Mouse (Mus musculus): ENCODE results near the gene Actn4.

The Actn4 gene

GRCm38 (mm10) chr7:28925317-28925716 lies 36.8 kb downstream of the Actn4 start:
- no peak for DNase-seq (ENCODE audit: low read depth, low spot score)

- no peak for DNase-seq (ENCODE audit: low read depth, low spot score)
Measured at GRCm38 (mm10) chr7:28924802-28925201, 37.3 kb downstream of the Actn4 start.

DNA sequence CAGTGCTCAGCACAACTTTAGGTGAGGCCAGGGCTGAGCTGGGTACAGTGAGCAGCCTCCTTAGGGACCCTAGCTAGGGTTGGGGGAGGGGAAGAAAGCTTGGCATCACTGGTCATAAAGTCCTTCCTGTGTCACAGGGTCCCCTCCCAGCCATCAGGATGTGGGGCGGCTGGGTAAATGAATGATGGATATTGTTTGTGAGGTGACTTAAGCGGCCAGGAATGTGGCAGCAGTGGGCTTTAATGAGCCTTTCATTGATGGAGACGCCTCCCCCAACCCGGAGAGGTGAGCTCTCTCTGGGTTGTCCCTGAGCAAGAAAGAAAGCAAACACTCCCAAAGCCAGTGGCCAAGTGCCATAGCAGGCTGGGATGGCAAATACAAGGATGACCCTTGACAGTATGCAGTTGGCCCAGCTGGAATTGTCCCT lies 38.3 kb downstream of the Actn4 start:
- no peak for DNase-seq (ENCODE audit: low read depth, low spot score)

DNA sequence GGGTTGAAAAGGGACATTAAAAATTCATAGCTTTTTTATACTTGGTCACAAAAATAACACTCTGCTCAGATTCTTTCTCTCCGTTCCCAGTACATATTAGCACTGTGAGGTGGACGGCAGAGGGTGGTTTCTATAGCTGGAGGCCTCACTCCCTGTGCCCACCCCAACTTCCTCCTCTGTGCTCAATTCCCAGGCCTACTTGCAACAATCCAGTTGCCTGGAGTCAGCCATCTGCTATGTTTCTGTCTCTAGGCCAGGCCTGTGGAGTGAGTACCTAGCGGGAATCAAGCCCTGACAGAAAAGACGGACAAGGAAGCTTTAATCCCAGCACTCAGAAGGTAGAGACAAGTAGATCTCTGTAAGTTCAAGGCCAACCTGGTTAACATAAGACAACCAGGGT lies 39.5 kb downstream of the Actn4 start:
- peak; percentile 90 for DNase-seq (ENCODE audit: low read depth, low spot score)

GRCm38 (mm10) chr7:28921722-28922465 lies 40.2 kb downstream of the Actn4 start:
- DNase-seq (ENCODE audit: low read depth, low spot score), result peak; percentile 71

DNA sequence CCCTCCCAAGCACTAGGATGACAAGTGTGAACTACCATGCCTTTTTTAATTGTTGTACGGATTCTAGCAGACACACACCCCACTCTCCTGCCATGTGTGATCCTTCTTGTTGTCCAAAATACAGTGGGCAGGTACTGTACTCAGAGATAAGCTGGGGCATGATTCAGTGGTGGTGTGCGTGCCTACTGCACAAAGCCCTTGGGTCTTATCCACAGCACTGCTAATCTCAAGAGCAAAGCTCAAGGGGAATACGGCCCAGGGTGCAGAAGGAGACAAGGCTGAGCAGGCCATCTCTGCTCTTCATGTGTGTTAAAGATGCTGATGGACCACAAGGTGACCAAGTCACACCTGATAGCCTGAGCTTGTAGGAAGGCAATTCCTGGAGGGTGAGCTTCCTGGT lies 41.0 kb downstream of the Actn4 start:
- DNase-seq (ENCODE audit: low read depth, low spot score), result no peak

- DNase-seq (ENCODE audit: low read depth, low spot score), result peak; percentile 68
Measured at GRCm38 (mm10) chr7:28919815-28920214, 42.3 kb downstream of the Actn4 start.

- peak; percentile 68 for DNase-seq (ENCODE audit: low read depth, low spot score)
Measured at GRCm38 (mm10) chr7:28918540-28918939, 43.6 kb downstream of the Actn4 start.

DNA sequence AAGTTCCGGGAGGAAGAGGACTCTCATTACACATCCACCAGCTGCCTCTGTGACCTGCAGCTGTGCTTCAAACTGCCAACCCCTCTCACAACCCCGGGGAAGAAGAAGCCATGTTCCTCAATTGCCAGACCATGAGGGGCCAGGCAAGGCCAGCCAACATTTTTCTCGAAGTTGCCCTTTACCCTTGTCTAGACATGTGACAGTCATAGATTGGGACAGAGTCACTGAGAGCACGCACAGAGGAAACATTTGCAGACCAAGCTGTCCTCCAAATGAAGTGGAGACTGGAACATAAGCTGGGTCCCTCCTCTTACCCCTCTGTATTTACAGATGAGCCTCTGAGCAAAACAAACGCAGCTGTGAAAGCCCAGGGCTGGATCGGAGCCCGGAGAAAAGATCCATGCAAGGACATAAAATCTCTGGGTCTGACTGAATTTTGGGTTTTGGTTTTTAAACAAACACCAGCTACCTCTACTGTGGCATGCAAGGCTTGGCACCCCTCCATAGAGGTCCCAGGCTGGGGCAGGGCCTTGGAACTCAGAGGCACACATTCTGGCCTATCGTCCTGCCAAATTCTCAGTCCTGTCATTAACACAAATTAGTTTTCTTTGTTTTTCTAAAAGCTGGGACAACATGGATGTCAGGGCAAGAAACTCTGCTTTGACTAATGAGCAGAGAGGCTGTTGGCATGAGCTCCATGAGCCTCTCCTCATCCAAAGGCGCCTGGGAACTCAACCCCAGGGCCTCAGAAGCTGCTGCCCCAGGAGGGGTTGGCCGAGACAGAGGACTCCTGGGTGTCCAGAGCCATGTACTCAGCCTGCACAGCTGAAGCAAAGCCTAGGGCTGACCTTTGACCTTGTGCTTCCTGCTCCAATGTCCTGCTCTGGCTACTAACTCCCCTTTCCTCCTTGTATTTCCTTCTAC lies 44.4 kb downstream of the Actn4 start:
- peak; percentile 78 for DNase-seq (ENCODE audit: low read depth, low spot score)

DNA sequence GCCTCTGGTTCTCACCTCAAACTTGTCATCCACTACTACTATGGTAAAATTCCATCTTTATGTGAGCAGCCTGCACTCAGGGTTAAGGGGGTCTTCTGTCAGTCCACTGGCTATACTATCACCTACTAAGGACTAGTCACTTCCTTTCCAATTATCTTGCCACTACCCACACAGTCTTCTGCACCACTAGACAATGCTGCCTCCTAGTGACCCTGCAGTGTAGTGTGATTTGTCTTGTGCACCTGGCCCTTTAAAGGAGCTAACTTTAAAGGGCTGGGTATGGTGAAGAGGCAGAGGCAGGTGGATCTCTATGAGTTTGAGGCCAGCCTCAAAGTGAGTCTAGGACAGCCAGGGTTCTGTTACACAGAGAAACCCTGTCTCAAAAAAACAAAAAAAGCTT lies 45.6 kb downstream of the Actn4 start:
- DNase-seq (ENCODE audit: low read depth, low spot score), result no peak

DNA sequence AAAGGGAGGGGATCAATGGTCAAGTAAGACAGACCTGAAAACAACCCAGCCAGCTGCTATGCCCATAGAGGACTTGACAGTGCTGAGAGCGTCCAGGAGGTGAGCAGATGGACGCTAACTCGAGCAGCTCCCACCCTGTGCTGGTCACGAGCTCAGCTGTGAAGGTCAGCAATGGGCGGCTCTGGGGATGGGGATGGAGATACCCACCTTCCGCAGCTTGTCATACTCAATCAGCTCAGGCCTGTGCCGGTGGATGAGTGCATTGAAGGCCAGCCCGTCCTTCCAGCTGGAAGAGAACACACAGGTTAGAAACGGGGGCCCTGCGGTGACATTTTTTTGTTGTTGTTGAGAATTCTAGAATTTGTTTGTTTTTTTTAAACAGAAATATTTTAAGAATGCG lies 49.0 kb downstream of the Actn4 start:
- no peak for DNase-seq (ENCODE audit: low read depth, low spot score)

DNA sequence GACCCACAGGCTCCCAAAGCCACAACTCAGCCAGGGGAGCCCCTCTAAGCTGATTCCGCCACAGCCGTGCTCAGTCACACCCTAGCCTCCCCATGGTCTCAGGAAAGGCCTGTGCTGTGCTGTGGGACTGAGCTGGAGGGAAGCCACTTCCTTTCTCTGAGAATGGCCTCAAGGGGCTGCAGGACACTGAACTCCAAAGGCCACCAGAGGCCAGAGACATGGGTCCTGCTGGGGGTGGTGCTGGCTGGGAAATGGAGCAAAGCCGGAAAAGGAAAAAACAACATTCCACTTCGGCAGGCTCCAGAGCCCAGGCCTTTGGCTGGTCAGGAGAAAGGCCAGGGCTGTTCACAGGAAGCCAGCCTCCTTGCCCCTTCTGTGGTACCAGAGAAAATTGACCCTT lies 50.5 kb downstream of the Actn4 start:
- no peak for DNase-seq (ENCODE audit: low read depth, low spot score)

DNA sequence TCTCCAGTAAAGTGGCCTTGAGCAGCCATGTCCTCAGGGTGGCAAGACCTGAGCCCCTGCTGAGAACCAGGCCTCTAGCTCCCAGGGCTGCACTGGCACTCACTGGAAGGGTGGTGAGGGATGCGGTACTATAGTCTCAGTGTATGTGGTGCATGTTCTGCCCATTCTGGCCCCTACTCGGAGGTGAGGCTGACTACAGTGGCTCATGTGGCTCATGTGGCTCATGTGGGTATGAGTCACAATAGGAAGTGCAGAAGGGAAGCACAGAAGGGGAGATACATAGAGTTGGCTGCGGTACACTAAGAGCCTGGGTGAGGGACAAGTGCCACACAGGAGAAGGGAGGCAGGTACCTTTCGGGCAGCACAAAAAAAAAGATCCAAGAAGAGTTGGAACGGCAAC lies 54.9 kb downstream of the Actn4 start:
- DNase-seq (ENCODE audit: low read depth, low spot score), result peak; percentile 84

DNA sequence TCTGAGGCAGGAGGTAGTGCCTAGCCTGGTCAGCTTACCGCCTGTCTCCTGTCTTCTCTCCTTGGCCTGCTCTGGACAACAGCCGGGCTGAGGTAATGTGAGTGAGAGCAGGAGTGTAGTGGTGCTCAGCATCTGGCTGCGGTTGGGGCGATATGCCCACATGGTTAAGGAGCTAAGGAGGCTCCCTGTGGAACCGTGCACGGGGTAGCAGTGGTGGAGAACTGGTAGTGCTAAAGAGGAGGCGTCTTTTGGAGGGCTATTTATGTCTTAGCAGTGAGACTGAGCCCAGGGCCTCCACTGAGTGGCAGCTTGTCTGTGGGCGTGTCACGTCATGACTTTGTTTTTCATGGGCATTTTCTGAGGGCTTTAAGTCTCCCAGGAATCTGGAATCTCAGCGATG lies 58.4 kb downstream of the Actn4 start:
- peak; percentile 92 for DNase-seq (ENCODE audit: low read depth, low spot score)

GRCm38 (mm10) chr7:28902809-28903208 lies 59.3 kb downstream of the Actn4 start:
- peak; percentile 94 for DNase-seq (ENCODE audit: low read depth, low spot score)

GRCm38 (mm10) chr7:28902180-28902579 lies 60.0 kb downstream of the Actn4 start:
- no peak for DNase-seq (ENCODE audit: low read depth, low spot score)

DNA sequence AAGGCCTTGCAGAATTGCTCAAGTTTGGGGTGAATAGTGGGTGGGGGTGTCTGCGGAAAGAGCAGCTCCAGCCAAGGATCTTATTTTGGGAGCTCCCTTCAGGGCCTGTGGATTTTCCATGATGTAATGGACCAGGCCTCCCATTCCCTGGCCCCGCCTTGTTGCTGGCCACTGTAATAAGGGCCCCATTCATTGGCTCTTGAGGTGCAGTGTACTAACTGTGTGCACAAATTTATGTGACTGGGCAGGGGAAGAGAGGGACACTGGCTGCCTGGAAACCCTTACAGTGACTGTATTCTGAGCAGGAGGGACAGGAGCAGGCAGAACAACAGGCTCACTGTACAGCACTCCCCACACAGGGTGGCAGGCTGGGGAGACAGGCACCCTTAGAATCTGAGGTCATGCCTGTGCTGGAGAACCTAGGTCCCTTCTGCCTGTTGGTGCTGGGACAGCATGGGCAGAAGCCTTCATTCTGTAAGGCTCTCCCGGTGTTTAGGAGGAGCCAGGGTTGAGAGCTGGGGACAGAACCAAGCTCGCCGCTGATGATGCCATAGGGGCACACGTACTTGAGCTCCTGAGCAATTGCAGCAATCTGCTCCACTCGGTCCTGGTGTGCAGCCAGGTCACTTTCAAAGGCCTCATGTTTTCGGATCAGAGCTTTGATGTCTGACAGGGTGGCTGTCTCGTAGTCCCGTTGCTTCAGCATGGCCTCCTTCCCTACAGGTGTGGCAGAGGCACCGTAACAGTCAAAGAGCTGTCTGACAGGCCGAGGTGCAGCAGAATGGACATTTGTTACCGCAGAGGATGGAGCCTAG lies 60.6 kb downstream of the Actn4 start:
- DNase-seq (ENCODE audit: low read depth, low spot score), result peak; percentile 90

- DNase-seq (ENCODE audit: low read depth, low spot score), result no peak
Measured at GRCm38 (mm10) chr7:28899972-28900371, 62.2 kb downstream of the Actn4 start.

DNA sequence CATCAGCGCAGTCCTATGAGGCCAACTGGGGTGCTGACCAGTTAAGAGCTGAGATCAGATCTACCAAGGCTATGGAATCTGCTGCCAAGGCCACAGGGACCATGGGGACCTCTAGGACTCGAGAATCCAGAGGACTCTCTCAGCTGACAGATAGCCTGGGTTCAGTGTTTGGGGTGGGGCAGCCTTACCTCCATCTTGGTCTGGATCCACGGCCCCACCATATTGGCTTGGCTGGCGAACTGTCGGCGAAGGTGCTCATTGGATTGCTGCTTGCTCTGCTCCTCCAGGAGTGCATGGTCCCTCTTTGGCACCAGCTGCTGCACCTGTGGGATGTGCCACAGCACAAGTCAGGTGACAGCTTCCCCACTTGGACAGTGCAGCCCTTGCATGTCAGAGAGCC lies 64.5 kb downstream of the Actn4 start:
- DNase-seq (ENCODE audit: low read depth, low spot score), result no peak

- no peak for DNase-seq (ENCODE audit: low read depth, low spot score)
Measured at GRCm38 (mm10) chr7:28894942-28895341, 67.2 kb downstream of the Actn4 start.

DNA sequence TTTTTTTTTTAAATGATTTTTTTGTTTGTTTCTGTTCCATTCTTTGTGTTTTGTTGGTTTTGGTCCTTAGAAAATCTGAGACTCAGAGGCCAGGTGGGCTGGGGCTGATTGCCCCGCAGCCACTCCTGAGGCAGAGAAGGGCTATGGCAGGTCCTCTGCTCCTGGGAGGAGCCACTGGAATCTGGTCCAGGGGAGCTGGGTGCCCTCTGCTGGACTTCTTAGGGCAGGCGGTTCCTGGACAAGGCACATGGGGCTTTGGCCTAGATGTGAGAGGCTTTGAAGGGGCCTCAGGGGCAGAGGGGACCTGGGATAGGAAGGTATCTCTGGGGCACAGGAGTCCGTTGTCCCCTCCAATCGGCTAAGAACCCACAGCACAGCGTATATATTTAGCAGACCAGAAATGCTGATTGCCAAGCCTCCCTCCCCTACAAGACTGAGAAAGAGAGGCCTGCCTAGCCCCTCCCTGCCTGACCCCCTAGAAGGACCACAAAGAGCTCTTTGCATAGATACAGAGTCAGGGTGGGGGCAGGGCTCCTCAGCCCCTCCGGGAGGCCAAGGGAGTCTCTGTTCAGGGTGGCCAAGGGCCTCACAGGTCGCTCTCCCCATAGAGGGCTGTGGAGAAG lies 68.4 kb downstream of the Actn4 start:
- DNase-seq (ENCODE audit: low read depth, low spot score), result peak; percentile 59
